Mouse (Mus musculus) limb, embryonic 10.5 days (tissue): Measurements from ENCODE around the gene Dusp8. TPM values are rescaled to one million over a fixed set of nuclear protein-coding genes. Genes with fewer than 3 reads are reported as not detected.

Experiments
- DNase-seq: peaks from one replicate; pipeline ENCODE4 v3.0.0-alpha.2; 2017; ENCODE audit warnings: low spot score
- H3K27ac ChIP-seq: fragments of 300-500 bp; sonication (generic); 2 replicates; pipeline ENCODE4 v1.5.1; 2016; ENCODE audit warnings: mild to moderate bottlenecking
- H3K27me3 ChIP-seq: fragments of 300-500 bp; sonication (generic); 2 replicates; pipeline ENCODE4 v1.6.1; 2016; ENCODE audit warnings: low read depth, mild to moderate bottlenecking; ENCODE audit not compliant: poor library complexity, severe bottlenecking
- H3K36me3 ChIP-seq: fragments of 300-500 bp; sonication (generic); 2 replicates; pipeline ENCODE4 v1.6.1; 2016; ENCODE audit warnings: mild to moderate bottlenecking, moderate library complexity
- H3K4me1 ChIP-seq: fragments of 300-500 bp; sonication (generic); 2 replicates; pipeline ENCODE4 v1.6.1; 2016
- H3K4me3 ChIP-seq: fragments of 300-500 bp; sonication (generic); 2 replicates; pipeline ENCODE4 v1.5.1; 2016; ENCODE audit warnings: mild to moderate bottlenecking, moderate library complexity
- H3K9me3 ChIP-seq: fragments of 300-500 bp; sonication (generic); replicated peaks from 2 replicates; pipeline ENCODE4 v1.6.1; 2016; ENCODE audit warnings: mild to moderate bottlenecking
- WGBS: fragments of 180-500 bp; shearing (Covaris S2); methylation state at CpG from one replicate; pipeline ENCODE4 v1.1.7; 2016; 5-methylcytosine and 5-hydroxymethylcytosine counted together
- polyA plus RNA-seq: library from polyadenylated mRNA; unstranded; fragments of >200 nt; fragmentation: Nextera tagmentation; extraction: Ambion mirVana; gene quantifications from 2 replicates; pipeline ENCODE4 v1.2.1, GENCODE M21; 2016

The Dusp8 gene
- polyA plus RNA-seq, 1 experiment from 2014 or later = 0.34 TPM

DNA sequence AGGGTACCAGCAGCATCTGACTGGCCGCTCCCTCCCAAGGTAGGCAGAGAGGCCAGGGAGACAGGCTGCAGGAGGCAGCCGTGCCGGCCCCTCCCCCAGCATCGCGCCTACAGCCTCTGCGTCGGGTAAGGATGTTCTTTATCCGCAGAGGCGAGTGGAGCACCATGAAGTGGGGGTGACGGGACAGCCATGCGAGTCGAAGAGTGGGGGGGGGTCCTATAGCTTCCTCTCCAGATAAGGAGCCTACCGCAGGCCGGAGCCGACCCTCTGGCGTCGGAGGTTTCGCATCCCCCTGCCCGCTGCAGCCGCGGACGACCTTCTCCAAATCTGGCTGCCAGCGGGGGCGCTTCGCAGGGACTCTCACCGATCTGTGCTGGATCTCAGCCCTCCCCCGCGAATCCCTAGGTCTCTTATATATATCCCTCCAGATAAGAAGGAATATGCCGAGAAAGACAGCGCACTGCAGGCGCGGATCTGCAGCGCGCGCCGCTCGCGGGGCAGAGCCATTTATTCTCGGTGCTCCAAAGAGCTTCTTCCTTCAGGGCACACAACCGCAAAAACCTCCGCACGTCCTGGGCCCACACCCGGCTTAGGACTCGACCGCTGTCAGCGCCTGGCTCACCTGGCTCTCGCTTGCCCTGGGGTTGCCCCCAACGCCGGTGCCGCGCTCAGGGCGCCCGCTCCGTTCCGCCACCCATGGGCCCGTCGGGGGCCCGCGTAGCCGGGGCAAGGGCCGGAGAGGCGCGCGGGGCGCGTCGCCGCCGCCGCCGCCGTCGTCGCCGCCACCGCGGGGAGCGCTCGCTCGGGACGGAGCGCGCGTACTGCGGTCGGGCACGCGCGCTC is 1.1 kb downstream of the Dusp8 start:
- 2% methylated on average over 89 of the region's 89 CpGs for WGBS
- peak overlapping the region; percentile 82 for H3K4me3 ChIP-seq
- H3K27ac ChIP-seq = peak overlapping the region; percentile 71
- no peaks in the 10 kb centered on the region for H3K9me3 ChIP-seq
- peaks cover 99% of the 10 kb centered on the region for H3K27me3 ChIP-seq
- no peak for DNase-seq
- peaks cover 30% of the 10 kb centered on the region for H3K4me1 ChIP-seq
- no peaks in the 10 kb centered on the region for H3K36me3 ChIP-seq

- 33% methylated on average over 6 of the region's 6 CpGs for WGBS
- no peaks in the 10 kb centered on the region for H3K9me3 ChIP-seq
- no peaks in the 10 kb centered on the region for H3K36me3 ChIP-seq
- peaks cover 37% of the 10 kb centered on the region for H3K4me1 ChIP-seq
- peak overlapping the region; percentile 82 for H3K4me3 ChIP-seq
- no peak overlapping the region for H3K27ac ChIP-seq
- H3K27me3 ChIP-seq = peaks cover 99% of the 10 kb centered on the region
- DNase-seq = no peak
Observed at GRCm38 (mm10) chr7:142093696-142094240, 1.9 kb downstream of the Dusp8 start.

- H3K27me3 ChIP-seq = peaks cover 100% of the 10 kb centered on the region
- no peak overlapping the region for H3K27ac ChIP-seq
- H3K4me1 ChIP-seq = peaks cover 44% of the 10 kb centered on the region
- no peak overlapping the region for H3K4me3 ChIP-seq
- no peaks in the 10 kb centered on the region for H3K36me3 ChIP-seq
- no peaks in the 10 kb centered on the region for H3K9me3 ChIP-seq
- WGBS = 73% methylated on average over 1 of the region's 1 CpGs
- DNase-seq = no peak
Observed at GRCm38 (mm10) chr7:142092991-142093390, 2.7 kb downstream of the Dusp8 start.

- H3K27ac ChIP-seq = no peak overlapping the region
- H3K9me3 ChIP-seq = no peaks in the 10 kb centered on the region
- H3K36me3 ChIP-seq = no peaks in the 10 kb centered on the region
- H3K4me3 ChIP-seq = no peak overlapping the region
- WGBS = 5% methylated on average over 4 of the region's 4 CpGs
- peaks cover 99% of the 10 kb centered on the region for H3K27me3 ChIP-seq
- no peak for DNase-seq
- H3K4me1 ChIP-seq = peaks cover 44% of the 10 kb centered on the region
Observed at GRCm38 (mm10) chr7:142091848-142092247, 3.8 kb downstream of the Dusp8 start.

GRCm38 (mm10) chr7:142089648-142090447 is 5.8 kb downstream of the Dusp8 start:
- WGBS = 59% methylated on average over 17 of the region's 17 CpGs
- no peak overlapping the region for H3K27ac ChIP-seq
- no peaks in the 10 kb centered on the region for H3K9me3 ChIP-seq
- H3K27me3 ChIP-seq = peaks cover 97% of the 10 kb centered on the region
- peaks cover 34% of the 10 kb centered on the region for H3K4me1 ChIP-seq
- H3K36me3 ChIP-seq = no peaks in the 10 kb centered on the region
- no peak overlapping the region for H3K4me3 ChIP-seq
- DNase-seq = no peak

GRCm38 (mm10) chr7:142088886-142089285 is 6.8 kb downstream of the Dusp8 start:
- Histone ChIP-seq H3K36me3 (no peaks in the 10 kb centered on the region), H3K4me1 (peaks cover 34% of the 10 kb centered on the region), H3K9me3 (no peaks in the 10 kb centered on the region), H3K27me3 (peaks cover 97% of the 10 kb centered on the region), H3K27ac (no peak overlapping the region), H3K4me3 (no peak overlapping the region)
- peak; percentile 59 for DNase-seq
- 3% methylated on average over 5 of the region's 5 CpGs for WGBS

DNA sequence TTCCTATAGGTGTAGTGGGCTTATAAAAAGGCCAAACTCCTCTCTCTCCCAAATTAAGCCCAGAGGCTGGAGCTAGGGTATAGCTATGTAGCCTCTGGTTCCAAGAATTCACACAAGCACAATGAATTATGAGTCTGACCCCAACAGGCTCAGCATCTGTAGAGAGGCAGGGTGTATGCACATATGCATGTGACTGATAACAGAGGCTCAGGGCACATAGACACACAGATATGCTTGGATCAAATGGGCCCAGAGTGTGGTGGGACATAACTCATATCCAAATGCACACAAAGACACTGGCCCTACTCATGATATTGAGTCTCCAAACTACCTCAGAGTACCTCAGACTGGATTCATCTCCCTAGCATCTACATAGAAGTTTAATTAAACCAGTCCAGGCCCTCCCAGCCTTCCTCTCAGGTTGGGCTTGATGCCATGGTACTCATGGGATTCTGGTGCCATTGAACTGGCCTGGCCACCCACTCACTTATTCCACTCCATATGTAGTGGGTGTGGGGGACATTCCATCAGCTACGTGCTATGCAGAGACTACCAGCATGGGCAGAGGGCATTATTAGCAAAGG is 8.5 kb downstream of the Dusp8 start:
- Histone ChIP-seq H3K4me3 (no peak overlapping the region), H3K36me3 (no peaks in the 10 kb centered on the region), H3K27me3 (peaks cover 97% of the 10 kb centered on the region), H3K27ac (no peak overlapping the region; the same call in 1 of the 2 replicates), H3K9me3 (no peaks in the 10 kb centered on the region), H3K4me1 (peaks cover 42% of the 10 kb centered on the region)
- WGBS = 67% methylated on average over 1 of the region's 1 CpGs
- no peak for DNase-seq

GRCm38 (mm10) chr7:142086159-142086905 is 9.3 kb downstream of the Dusp8 start:
- H3K27ac ChIP-seq = no peak overlapping the region; the same call in 1 of the 2 replicates
- H3K4me1 ChIP-seq = peaks cover 43% of the 10 kb centered on the region
- WGBS = 80% methylated on average over 4 of the region's 4 CpGs

GRCm38 (mm10) chr7:142084820-142085219 is 10.8 kb downstream of the Dusp8 start:
- Histone ChIP-seq H3K4me1 (peaks cover 39% of the 10 kb centered on the region), H3K27me3 (peaks cover 97% of the 10 kb centered on the region), H3K27ac (no peak overlapping the region), H3K9me3 (no peaks in the 10 kb centered on the region), H3K4me3 (no peak overlapping the region), H3K36me3 (no peaks in the 10 kb centered on the region)
- 49% methylated on average over 3 of the region's 3 CpGs for WGBS
- DNase-seq = no peak

More at GRCm38 (mm10) chr7:142086159-142086905, 9.3 kb downstream of the Dusp8 start:
- H3K27me3 ChIP-seq = peaks cover 97% of the 10 kb centered on the region
- no peak overlapping the region for H3K4me3 ChIP-seq
- H3K36me3 ChIP-seq = no peaks in the 10 kb centered on the region
- H3K9me3 ChIP-seq = no peaks in the 10 kb centered on the region
- no peak for DNase-seq

GRCm38 (mm10) chr7:142084395-142084794 is 11.2 kb downstream of the Dusp8 start:
- Histone ChIP-seq H3K36me3 (no peaks in the 10 kb centered on the region), H3K4me3 (no peak overlapping the region), H3K27ac (no peak overlapping the region), H3K9me3 (no peaks in the 10 kb centered on the region), H3K27me3 (peaks cover 97% of the 10 kb centered on the region), H3K4me1 (peaks cover 36% of the 10 kb centered on the region)
- whole genome bisulfite sequencing = 13% methylated on average over 5 of the region's 5 CpGs
- no peak for DNase-seq

- no peak for DNase-seq
- Histone ChIP-seq H3K4me1 (peaks cover 30% of the 10 kb centered on the region), H3K36me3 (no peaks in the 10 kb centered on the region), H3K27me3 (peaks cover 95% of the 10 kb centered on the region), H3K4me3 (no peak overlapping the region), H3K27ac (no peak overlapping the region), H3K9me3 (no peaks in the 10 kb centered on the region)
- whole genome bisulfite sequencing = 26% methylated on average over 12 of the region's 12 CpGs
Observed at GRCm38 (mm10) chr7:142083588-142084317, 11.9 kb downstream of the Dusp8 start.
